Mouse (Mus musculus): ENCODE measurements at regions not wholly inside any gene's neighbourhood (a gene's known extent, or its start where the extent isn't known, plus 50 kb on each side); places are given as distances from the start of the nearest gene placed in this dataset.

DNA sequence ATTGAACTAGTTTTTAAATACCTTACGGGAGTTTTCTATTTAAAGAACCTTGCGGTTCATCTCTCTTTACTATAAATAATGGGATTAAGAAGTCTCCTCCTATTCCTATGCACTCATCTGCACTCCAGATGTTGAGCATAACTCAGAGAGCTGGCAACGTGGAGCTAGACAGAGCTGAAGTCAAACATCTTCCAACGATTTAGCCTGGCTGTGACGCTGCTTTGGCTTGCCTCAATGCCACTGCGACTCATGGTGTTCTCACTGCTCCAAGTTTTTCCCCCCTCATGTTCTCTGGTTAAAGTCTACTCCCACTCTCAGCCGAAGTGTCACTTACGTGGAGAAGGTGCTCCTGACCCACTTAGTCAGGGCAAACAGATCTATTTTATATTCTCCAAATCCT is 277.3 kb upstream of the Gjb5 start:
- peaks cover 63% of the 10 kb centered on the region for H3K9me3 ChIP-seq (replicated peaks; ENCODE audit: low read length)
- in situ Hi-C loops (cut with MboI; ENCODE audit: low pct_ligation_motif_present, low pct_unique_long_range_greater_than_20kb, low sequenced_read_pairs) (no loop called here), dilution Hi-C loops (cut with MboI; ENCODE audit: extremely low pct_ligation_motif_present, extremely low pct_unique_long_range_greater_than_20kb, low sequenced_read_pairs) (no loop called here)
- no peak overlapping the region for H3K4me3 ChIP-seq (replicated peaks in 1 of 3; ENCODE audit: low read depth in 2 of 3, low read length in 2 of 3, poor library complexity in 1 of 3)
- no peaks in the 10 kb centered on the region for H3K36me3 ChIP-seq (replicated peaks in 1 of 2; ENCODE audit: control insufficient read depth in 1 of 2, insufficient read depth in 1 of 2, low read length in 1 of 2)
- TF ChIP-seq USF2 (conservative IDR thresholded peaks at IDR 0.05; ENCODE audit: low read depth, low read length) (no peak), ETS1 (conservative IDR thresholded peaks at IDR 0.05; ENCODE audit: low read depth, low read length) (no peak), RCOR1 (conservative IDR thresholded peaks at IDR 0.05; ENCODE audit: low read depth, low read length) (no peak), ZKSCAN1 (IDR thresholded peaks at IDR 0.05; ENCODE audit: borderline replicate concordance, low read depth, low read length) (no peak)
- H3K4me1 ChIP-seq (ENCODE audit: control insufficient read depth in 1 of 2, insufficient read depth in 2 of 2) = no peaks in the 10 kb centered on the region
- no peak overlapping the region for H3K4me2 ChIP-seq (ENCODE audit: insufficient read depth, low read depth, poor library complexity, severe bottlenecking)
- no peak overlapping the region for H3K27ac ChIP-seq (ENCODE audit: insufficient read depth, low read depth)
- no peaks in the 10 kb centered on the region for H3K27me3 ChIP-seq (replicated peaks)
- no peak for DNase-seq (ENCODE audit: extremely low read depth)
- H3K79me2 ChIP-seq (replicated peaks; ENCODE audit: control insufficient read depth, extremely low read depth, insufficient read depth, poor library complexity, severe bottlenecking) = no peaks in the 10 kb centered on the region
- no peak overlapping the region for H3K9ac ChIP-seq (ENCODE audit: insufficient read depth, low read depth)

DNA sequence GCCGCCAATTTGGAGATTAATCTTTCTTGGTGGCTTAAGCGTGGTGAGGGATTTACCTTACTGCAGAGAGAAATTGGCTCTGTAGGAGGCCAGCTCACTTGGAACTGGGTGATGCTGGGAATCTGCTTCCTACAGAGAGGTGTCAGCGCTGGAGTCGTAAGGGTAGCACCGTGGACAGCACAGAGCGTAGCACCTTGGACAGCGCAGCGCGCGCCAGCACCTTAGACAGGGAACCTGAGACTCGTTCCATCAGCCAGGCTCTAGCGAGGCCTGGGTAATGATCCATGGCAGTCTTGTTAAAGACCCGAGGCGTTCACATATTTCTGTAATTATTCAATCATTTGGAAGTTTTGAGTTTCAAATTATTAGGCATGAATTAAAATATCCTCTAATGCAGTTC is 261.9 kb upstream of the Gjb5 start:
- DNase-seq (ENCODE audit: extremely low read depth) = no peak
- dilution Hi-C loops (cut with MboI; ENCODE audit: extremely low pct_ligation_motif_present, extremely low pct_unique_long_range_greater_than_20kb, low sequenced_read_pairs) = no loop called here
- H3K27me3 ChIP-seq (replicated peaks) = no peaks in the 10 kb centered on the region

DNA sequence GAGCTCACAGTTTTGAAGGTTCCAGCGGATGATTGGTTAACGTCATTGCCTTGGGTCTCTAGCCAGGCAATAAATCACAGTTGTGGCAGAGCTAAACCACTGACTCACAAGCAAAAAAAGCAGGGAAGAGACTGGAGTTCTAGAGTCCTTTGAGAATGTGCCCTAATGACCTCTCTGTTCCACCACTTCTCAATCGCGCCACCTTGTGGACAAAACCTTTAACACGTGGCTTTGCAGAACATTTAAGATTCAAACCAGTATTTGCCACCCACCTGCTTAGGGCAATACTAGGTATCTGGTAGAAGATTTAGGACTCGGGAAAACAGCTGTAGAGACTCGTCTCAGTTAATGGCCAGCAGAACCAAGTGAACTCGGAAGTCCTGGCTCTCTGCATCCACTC is 254.8 kb upstream of the Gjb5 start:
- Histone ChIP-seq H3K27me3 (replicated peaks) (no peaks in the 10 kb centered on the region), H3K9ac (ENCODE audit: insufficient read depth, low read depth) (no peak overlapping the region), H3K27ac (ENCODE audit: insufficient read depth, low read depth) (no peak overlapping the region), H3K4me2 (ENCODE audit: insufficient read depth, low read depth, poor library complexity, severe bottlenecking) (no peak overlapping the region), H3K4me3 (replicated peaks in 1 of 3; ENCODE audit: low read depth in 2 of 3, low read length in 2 of 3, poor library complexity in 1 of 3) (no peak overlapping the region), H3K79me2 (replicated peaks; ENCODE audit: control insufficient read depth, extremely low read depth, insufficient read depth, poor library complexity, severe bottlenecking) (no peaks in the 10 kb centered on the region), H3K4me1 (ENCODE audit: control insufficient read depth in 1 of 2, insufficient read depth in 2 of 2) (no peaks in the 10 kb centered on the region), H3K36me3 (replicated peaks in 1 of 2; ENCODE audit: control insufficient read depth in 1 of 2, insufficient read depth in 1 of 2, low read length in 1 of 2) (no peaks in the 10 kb centered on the region), H3K9me3 (replicated peaks; ENCODE audit: low read length) (peaks cover 72% of the 10 kb centered on the region)
- in situ Hi-C loops (cut with MboI; ENCODE audit: low pct_ligation_motif_present, low pct_unique_long_range_greater_than_20kb, low sequenced_read_pairs) = loop anchor here (5.0 kb wide), 1 partner anchor 240 kb away; no protein-coding TSS in a partner anchor
- peak; percentile 1 for DNase-seq (ENCODE audit: extremely low read depth)
- TF ChIP-seq TCF12 (IDR thresholded peaks at IDR 0.05; ENCODE audit: low read depth, low read length) = no peak
- TF ChIP-seq SMC3 (IDR thresholded peaks at IDR 0.05; ENCODE audit: low read depth, low read length) = peak; percentile 22
- TF ChIP-seq CTCF (conservative IDR thresholded peaks at IDR 0.05 in 1 of 2, IDR thresholded peaks at IDR 0.05 in 1 of 2; ENCODE audit: low read depth in 2 of 2, low read length in 2 of 2) = peak in 1 of 2 experiments; percentile 33; a peak in 3 of 4 replicates
- peak; percentile 28 for TF ChIP-seq RAD21 (IDR thresholded peaks at IDR 0.05; ENCODE audit: low read depth, low read length)
- dilution Hi-C loops (cut with MboI; ENCODE audit: extremely low pct_ligation_motif_present, extremely low pct_unique_long_range_greater_than_20kb, low sequenced_read_pairs) = no loop called here

More for the DNA sequence above, 261.9 kb upstream of the Gjb5 start:
- Histone ChIP-seq H3K4me2 (ENCODE audit: insufficient read depth, low read depth, poor library complexity, severe bottlenecking) (no peak overlapping the region), H3K4me1 (ENCODE audit: control insufficient read depth in 1 of 2, insufficient read depth in 2 of 2) (no peaks in the 10 kb centered on the region), H3K36me3 (replicated peaks in 1 of 2; ENCODE audit: control insufficient read depth in 1 of 2, insufficient read depth in 1 of 2, low read length in 1 of 2) (no peaks in the 10 kb centered on the region), H3K9me3 (replicated peaks; ENCODE audit: low read length) (peaks cover 80% of the 10 kb centered on the region), H3K27ac (ENCODE audit: insufficient read depth, low read depth) (no peak overlapping the region), H3K9ac (ENCODE audit: insufficient read depth, low read depth) (no peak overlapping the region), H3K4me3 (replicated peaks in 1 of 3; ENCODE audit: low read depth in 2 of 3, low read length in 2 of 3, poor library complexity in 1 of 3) (no peak overlapping the region), H3K79me2 (replicated peaks; ENCODE audit: control insufficient read depth, extremely low read depth, insufficient read depth, poor library complexity, severe bottlenecking) (no peaks in the 10 kb centered on the region)
- in situ Hi-C loops (cut with MboI; ENCODE audit: low pct_ligation_motif_present, low pct_unique_long_range_greater_than_20kb, low sequenced_read_pairs) = no loop called here
- TF ChIP-seq JUND (conservative IDR thresholded peaks at IDR 0.05; ENCODE audit: low read depth, low read length) = no peak
- TF ChIP-seq KAT2A (IDR thresholded peaks at IDR 0.05; ENCODE audit: insufficient replicate concordance, low read length) = no peak
- no peak for TF ChIP-seq MXI1 (IDR thresholded peaks at IDR 0.05; ENCODE audit: low read depth, low read length)

Data from CH12.LX (cell line).